Mouse (Mus musculus) lung, postnatal 0 days (tissue): Measurements from ENCODE around the gene H2al1h. TPM values are rescaled to one million over a fixed set of nuclear protein-coding genes. Genes with fewer than 3 reads are reported as not detected.

Experiments
- ATAC-seq: fragments of 200-750 bp; cut with Nextera tagmentation; 2 replicates; pipeline ENCODE4 v1.8.0; 2017; ENCODE audit warnings: moderate library complexity
- DNase-seq: peaks from one replicate; pipeline ENCODE4 v3.0.0-alpha.2; 2016; ENCODE audit warnings: low spot score
- H3K27ac ChIP-seq: fragments of 300-500 bp; sonication (generic); 2 replicates; pipeline ENCODE4 v1.5.1; 2014; ENCODE audit warnings: antibody characterized with exemption, mild to moderate bottlenecking, low read length, mixed read lengths
- H3K27me3 ChIP-seq: fragments of 300-500 bp; sonication (generic); replicated peaks from 2 replicates; pipeline ENCODE4 v1.6.1; 2014; ENCODE audit warnings: low read length, mixed read lengths; ENCODE audit not compliant: insufficient read depth
- H3K36me3 ChIP-seq: fragments of 300-500 bp; sonication (generic); 2 replicates; pipeline ENCODE4 v1.6.1; 2014; ENCODE audit warnings: low read length, mixed read lengths; ENCODE audit not compliant: insufficient read depth
- H3K4me1 ChIP-seq: fragments of 300-500 bp; sonication (generic); 2 replicates; pipeline ENCODE4 v1.6.1; 2014; ENCODE audit warnings: antibody characterized with exemption, low read depth, low read length, mixed read lengths; ENCODE audit not compliant: insufficient read depth
- H3K4me2 ChIP-seq: fragments of 300-500 bp; sonication (generic); replicated peaks from 2 replicates; pipeline ENCODE4 v1.6.1; 2014; ENCODE audit warnings: low read depth, mild to moderate bottlenecking, low read length, moderate library complexity, mixed read lengths
- H3K4me3 ChIP-seq: fragments of 300-500 bp; sonication (generic); 2 replicates; pipeline ENCODE4 v1.5.1; 2014; ENCODE audit warnings: low read depth, low read length
- H3K9ac ChIP-seq: fragments of 300-500 bp; sonication (generic); replicated peaks from 2 replicates; pipeline ENCODE4 v1.6.1; 2014; ENCODE audit warnings: low read depth, mild to moderate bottlenecking
- H3K9me3 ChIP-seq: fragments of 300-500 bp; sonication (generic); 2 replicates; pipeline ENCODE4 v1.6.1; 2016; ENCODE audit warnings: low read length, mixed read lengths
- CTCF ChIP-seq: IDR thresholded peaks from 2 replicates; pipeline ENCODE4 v1.5.1; 2016; ENCODE audit warnings: antibody characterized with exemption, mild to moderate bottlenecking
- EP300 ChIP-seq: IDR thresholded peaks from 2 replicates; pipeline ENCODE4 v1.6.1; 2016; ENCODE audit warnings: antibody characterized with exemption, mild to moderate bottlenecking, control low read depth
- WGBS: fragments of 180-500 bp; shearing (Covaris S2); extraction: QIAGEN DNeasy Blood & Tissue Kit; methylation state at CpG from one replicate; pipeline ENCODE4 v1.1.7; 2014; 5-methylcytosine and 5-hydroxymethylcytosine counted together
- polyA plus RNA-seq: library from polyadenylated mRNA; unstranded; fragments of >200 nt; fragmentation: Nextera tagmentation; extraction: Ambion mirVana; gene quantifications from 2 replicates; pipeline ENCODE4 v1.2.1, GENCODE M21; 2015

H2al1h gene
- polyA plus RNA-seq, 1 experiment from 2014 or later, result not detected

DNA sequence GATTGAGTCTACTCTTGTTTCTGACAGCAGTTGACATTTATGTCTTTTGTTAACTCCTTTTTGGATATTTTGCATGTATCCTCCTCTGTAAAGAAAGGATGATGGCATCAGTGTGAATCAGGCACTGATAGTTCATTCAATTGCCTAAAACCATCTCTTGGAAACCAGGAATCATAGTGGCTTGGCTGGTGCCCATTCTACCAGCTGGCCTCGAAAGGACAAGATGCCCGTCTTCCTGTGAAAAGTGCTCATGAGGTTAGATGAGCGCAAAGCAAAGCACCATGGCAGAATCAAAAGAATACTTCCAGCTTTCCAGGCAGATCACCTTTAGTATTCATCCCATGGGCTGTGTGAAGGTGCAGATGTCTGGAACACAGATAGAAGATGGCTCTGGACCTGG is 25.5 kb downstream of the H2al1h start:
- TF ChIP-seq CTCF (no peak), EP300 (no peak)
- Histone ChIP-seq H3K9ac (no peak overlapping the region), H3K4me1 (no peaks in the 10 kb centered on the region), H3K36me3 (no peaks in the 10 kb centered on the region), H3K27ac (no peak overlapping the region), H3K9me3 (no peaks in the 10 kb centered on the region), H3K4me2 (no peak overlapping the region), H3K27me3 (no peaks in the 10 kb centered on the region), H3K4me3 (no peak overlapping the region)
- ATAC-seq (no peak), DNase-seq (no peak)
- 79% methylated on average over 3 of the region's 3 CpGs for WGBS

DNA sequence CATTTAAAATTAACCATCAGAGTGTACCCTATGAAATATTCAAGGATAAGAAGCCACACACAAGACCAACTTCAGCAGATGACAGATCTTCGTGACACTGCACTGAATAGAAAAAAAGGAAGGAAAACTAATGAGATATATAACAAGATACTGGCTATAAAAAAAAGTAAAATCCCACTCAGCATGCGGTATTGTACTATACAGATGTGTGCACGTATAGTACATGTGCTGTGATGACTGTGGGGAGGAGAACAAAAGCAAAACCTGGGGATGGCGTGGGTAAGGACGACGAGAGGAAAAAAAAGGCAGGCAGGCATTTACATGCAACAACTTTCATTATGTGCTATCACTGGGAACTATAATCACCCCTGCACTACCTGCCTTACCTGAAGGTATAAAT is 39.5 kb downstream of the H2al1h start:
- 80% methylated on average over 6 of the region's 6 CpGs for WGBS
- no peak for ATAC-seq
- TF ChIP-seq EP300 (no peak), CTCF (no peak)

DNA sequence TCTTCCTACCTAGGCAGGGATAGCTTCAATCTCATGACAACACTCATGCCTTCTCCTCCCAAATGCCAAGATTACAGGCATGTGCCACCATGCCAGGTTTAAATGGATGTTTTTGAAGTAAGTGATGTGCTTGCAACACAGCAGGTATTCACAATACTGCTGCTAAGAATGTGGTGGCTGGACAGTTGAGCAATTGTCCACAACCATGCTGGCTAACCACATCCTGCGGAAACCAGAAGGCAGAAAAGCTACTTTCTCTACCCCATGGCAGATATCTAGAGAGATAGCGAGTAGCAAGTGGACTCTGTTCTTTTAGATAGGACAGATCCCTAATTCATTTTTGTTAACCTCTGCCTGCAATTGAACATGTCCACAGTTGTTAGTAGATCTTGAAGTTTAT is 40.0 kb downstream of the H2al1h start:
- Histone ChIP-seq H3K27me3 (no peaks in the 10 kb centered on the region), H3K4me1 (no peaks in the 10 kb centered on the region), H3K4me3 (no peak overlapping the region), H3K9ac (no peak overlapping the region), H3K9me3 (no peaks in the 10 kb centered on the region), H3K36me3 (no peaks in the 10 kb centered on the region), H3K4me2 (no peak overlapping the region), H3K27ac (no peak overlapping the region)
- DNase-seq, result no peak
- no peak for ATAC-seq
- TF ChIP-seq CTCF, result no peak
- no peak for TF ChIP-seq EP300
- WGBS, result 84% methylated on average over 2 of the region's 2 CpGs

More for the DNA sequence above, 39.5 kb downstream of the H2al1h start:
- no peaks in the 10 kb centered on the region for H3K4me1 ChIP-seq
- no peak overlapping the region for H3K4me3 ChIP-seq
- no peak for DNase-seq
- no peaks in the 10 kb centered on the region for H3K36me3 ChIP-seq
- no peaks in the 10 kb centered on the region for H3K9me3 ChIP-seq
- no peaks in the 10 kb centered on the region for H3K27me3 ChIP-seq
- H3K4me2 ChIP-seq, result no peak overlapping the region
- no peak overlapping the region for H3K27ac ChIP-seq
- no peak overlapping the region for H3K9ac ChIP-seq

DNA sequence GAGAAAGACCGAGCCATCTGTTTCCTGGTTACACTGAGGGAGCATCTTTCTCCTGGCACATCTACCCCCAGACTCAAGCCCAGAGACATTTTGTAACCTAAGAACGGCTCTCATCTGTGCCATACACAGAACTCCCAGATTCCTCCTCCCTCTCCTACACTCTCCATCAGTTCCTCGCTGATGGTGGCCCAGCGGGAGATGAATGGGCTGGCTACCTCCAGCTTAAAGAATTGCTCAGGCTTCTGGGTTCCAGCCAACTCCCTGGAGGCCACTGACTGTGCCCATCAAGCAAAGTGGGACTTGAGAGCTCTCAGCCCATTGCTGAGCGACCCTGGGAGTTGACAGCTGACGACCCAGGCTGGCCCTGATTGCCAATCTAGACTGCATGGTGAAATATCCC is 42.6 kb downstream of the H2al1h start:
- no peaks in the 10 kb centered on the region for H3K9me3 ChIP-seq
- H3K4me3 ChIP-seq, result no peak overlapping the region
- H3K27ac ChIP-seq, result no peak overlapping the region
- no peak for TF ChIP-seq EP300
- no peak for TF ChIP-seq CTCF
- 41% methylated on average over 6 of the region's 6 CpGs for WGBS
- H3K36me3 ChIP-seq, result no peaks in the 10 kb centered on the region
- H3K9ac ChIP-seq, result no peak overlapping the region
- no peaks in the 10 kb centered on the region for H3K27me3 ChIP-seq
- DNase-seq (peak; percentile 13), ATAC-seq (no peak)
- no peaks in the 10 kb centered on the region for H3K4me1 ChIP-seq
- no peak overlapping the region for H3K4me2 ChIP-seq

DNA sequence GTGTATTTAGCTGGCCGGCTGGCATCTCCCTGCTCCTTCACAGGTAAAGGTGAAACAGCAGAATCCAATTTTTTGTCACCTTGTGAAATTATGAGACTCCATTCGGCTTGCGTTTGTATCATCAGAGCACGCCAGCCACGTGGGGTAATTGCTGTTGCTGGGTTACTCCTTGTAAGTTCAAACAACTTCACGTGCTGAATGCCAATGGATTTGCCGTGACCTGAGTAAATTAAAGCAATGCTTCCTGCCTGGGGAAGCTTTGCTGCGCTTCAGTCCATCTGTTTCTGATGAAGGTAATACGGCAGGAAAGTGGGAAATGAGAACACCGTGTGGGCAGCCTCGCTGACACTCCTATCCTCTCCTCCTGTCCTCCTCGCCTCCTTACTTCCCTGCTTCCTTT is 43.9 kb downstream of the H2al1h start:
- WGBS, result 51% methylated on average over 12 of the region's 12 CpGs
- Histone ChIP-seq H3K27ac (no peak overlapping the region), H3K4me1 (no peaks in the 10 kb centered on the region), H3K27me3 (no peaks in the 10 kb centered on the region), H3K36me3 (no peaks in the 10 kb centered on the region), H3K4me2 (no peak overlapping the region), H3K9me3 (no peaks in the 10 kb centered on the region), H3K4me3 (no peak overlapping the region), H3K9ac (no peak overlapping the region)
- no peak for ATAC-seq
- no peak for TF ChIP-seq EP300
- TF ChIP-seq CTCF, result no peak
- no peak for DNase-seq

Other genes starting within 250 kb of the H2al1h start
- gene H2al1a, start 22.2 kb upstream of the H2al1h start, polyA plus RNA-seq, result not detected in 2 replicates
- gene H2al1b, start 19.1 kb upstream of the H2al1h start, polyA plus RNA-seq, result not detected in 2 replicates
- not detected in 2 replicates for gene H2al1c, start 15.8 kb upstream of the H2al1h start, polyA plus RNA-seq
- gene H2al1d, start 12.7 kb upstream of the H2al1h start, polyA plus RNA-seq, result not detected in 2 replicates
- gene H2al1e, start 9.6 kb upstream of the H2al1h start, polyA plus RNA-seq, result not detected in 2 replicates
- gene H2al1f, start 6.3 kb upstream of the H2al1h start, polyA plus RNA-seq, result not detected in 2 replicates
- not detected in 2 replicates for gene H2al1g, start 3.2 kb upstream of the H2al1h start, polyA plus RNA-seq
- not detected in 2 replicates for gene H2al1i, start 3.2 kb downstream of the H2al1h start, polyA plus RNA-seq
- not detected in 2 replicates for gene H2al1j, start 6.3 kb downstream of the H2al1h start, polyA plus RNA-seq